Comparison of ENCODE assay signal across 24 mouse cellular contexts in the genomic region with DNA sequence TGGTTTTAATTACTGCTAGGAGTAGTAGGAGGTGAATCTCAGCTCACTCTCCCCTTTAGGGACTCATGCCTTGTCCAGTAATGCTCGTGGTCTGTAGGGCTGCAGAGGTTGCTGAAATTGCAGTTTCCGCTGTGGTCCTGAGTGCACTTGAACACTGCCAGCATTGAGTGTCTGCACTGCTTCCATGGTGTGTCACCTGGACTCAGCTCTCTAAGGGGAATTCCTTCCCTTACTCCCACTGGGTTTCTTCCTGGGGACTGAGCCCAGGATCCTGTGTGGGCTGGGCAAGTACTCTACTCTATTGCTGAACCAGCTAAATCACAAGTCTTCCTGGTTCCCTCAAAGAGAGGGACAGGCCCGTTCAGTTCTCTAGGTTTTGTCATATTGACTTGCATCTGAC.
A peak's percentile ranks its signal among the peaks of the same experiment; 100 is the strongest.
DNase-seq lines count a peak whose midpoint lies in the region; ATAC-seq lines count a peak whose summit lies in the region.
"Had no signal": no experiment of that assay in that cellular context is flagged by ENCODE, and none has a peak within 500 bp of the region (broad histone marks: within the 10 kb centered on the region; RNA-seq: fewer than 3 reads in every experiment).

No protein-coding gene starts in this region.

- H3K4me3 ChIP-seq in heart, embryonic 11.5 days (ENCODE audit: low read depth, low read length): no peak overlapping the region
- H3K4me3 ChIP-seq in kidney, embryonic 16.5 days (ENCODE audit: low read length): no peak overlapping the region
- no peak overlapping the region for H3K4me3 ChIP-seq in kidney, embryonic 15.5 days (replicated peaks)
- H3K4me3 ChIP-seq in neural tube, embryonic 13.5 days: no peak overlapping the region
- H3K4me3 ChIP-seq in neural tube, embryonic 15.5 days (replicated peaks): no peak overlapping the region
- H3K4me3 ChIP-seq: gastrocnemius, adult 2 months; layer of hippocampus, adult 2 months; limb, embryonic 10.5 days; megakaryocyte, embryonic 14.5 days; midbrain, embryonic 13.5 days had no signal

- ATAC-seq in heart, embryonic 11.5 days (replicated peaks; ENCODE audit: insufficient number of reproducible peaks, low FRiP score, low TSS enrichment): no peak
- ATAC-seq in kidney, embryonic 16.5 days (ENCODE audit: low FRiP score, low TSS enrichment): no peak
- no peak for ATAC-seq in kidney, embryonic 15.5 days (replicated peaks; ENCODE audit: low FRiP score)
- ATAC-seq in neural tube, embryonic 13.5 days (ENCODE audit: low read depth): no peak
- no peak for ATAC-seq in neural tube, embryonic 15.5 days (ENCODE audit: low FRiP score)
- ATAC-seq: activated CD4-positive, CD25-positive, alpha-beta regulatory T cell, adult 4 months; inflammation-experienced regulatory T-cells, adult 6 months; liver, postnatal 0 days had no signal

- no peaks in the 10 kb centered on the region for H3K9me3 ChIP-seq in heart, embryonic 11.5 days (replicated peaks; ENCODE audit: control insufficient read depth, low read length)
- no peaks in the 10 kb centered on the region for H3K9me3 ChIP-seq in kidney, embryonic 16.5 days (ENCODE audit: low read length)
- H3K9me3 ChIP-seq in kidney, embryonic 15.5 days (replicated peaks): no peaks in the 10 kb centered on the region
- no peaks in the 10 kb centered on the region for H3K9me3 ChIP-seq in neural tube, embryonic 13.5 days
- H3K9me3 ChIP-seq in neural tube, embryonic 15.5 days (replicated peaks): no peaks in the 10 kb centered on the region
- H3K9me3 ChIP-seq: limb, embryonic 10.5 days; megakaryocyte, embryonic 14.5 days; midbrain, embryonic 13.5 days had no signal

- no peaks in the 10 kb centered on the region for H3K27me3 ChIP-seq in heart, embryonic 11.5 days (ENCODE audit: control insufficient read depth, insufficient read depth, low read length)
- H3K27me3 ChIP-seq in kidney, embryonic 16.5 days (ENCODE audit: insufficient read depth, low read length): no peaks in the 10 kb centered on the region
- H3K27me3 ChIP-seq in kidney, embryonic 15.5 days: no peaks in the 10 kb centered on the region
- H3K27me3 ChIP-seq in neural tube, embryonic 13.5 days: no peaks in the 10 kb centered on the region
- H3K27me3 ChIP-seq in neural tube, embryonic 15.5 days (replicated peaks): no peaks in the 10 kb centered on the region
- H3K27me3 ChIP-seq: megakaryocyte, embryonic 14.5 days; midbrain, embryonic 13.5 days had no signal

- H3K36me3 ChIP-seq in heart, embryonic 11.5 days (ENCODE audit: control insufficient read depth, insufficient read depth, low read length): no peaks in the 10 kb centered on the region
- H3K36me3 ChIP-seq in kidney, embryonic 16.5 days (ENCODE audit: insufficient read depth, low read length): no peaks in the 10 kb centered on the region
- no peaks in the 10 kb centered on the region for H3K36me3 ChIP-seq in kidney, embryonic 15.5 days
- H3K36me3 ChIP-seq in neural tube, embryonic 13.5 days: no peaks in the 10 kb centered on the region
- no peaks in the 10 kb centered on the region for H3K36me3 ChIP-seq in neural tube, embryonic 15.5 days
- H3K36me3 ChIP-seq: midbrain, embryonic 13.5 days had no signal

- H3K9ac ChIP-seq in heart, embryonic 11.5 days (ENCODE audit: low read depth, low read length): no peak overlapping the region
- no peak overlapping the region for H3K9ac ChIP-seq in kidney, embryonic 16.5 days (replicated peaks; ENCODE audit: low read length)
- H3K9ac ChIP-seq in kidney, embryonic 15.5 days: no peak overlapping the region
- no peak overlapping the region for H3K9ac ChIP-seq in neural tube, embryonic 13.5 days
- H3K9ac ChIP-seq in neural tube, embryonic 15.5 days (replicated peaks): no peak overlapping the region
- H3K9ac ChIP-seq: hindbrain, embryonic 14.5 days; liver, postnatal 0 days; midbrain, embryonic 13.5 days had no signal

- H3K4me2 ChIP-seq in heart, embryonic 11.5 days: no peak overlapping the region
- H3K4me2 ChIP-seq in kidney, embryonic 16.5 days (replicated peaks; ENCODE audit: low read depth, low read length): no peak overlapping the region
- H3K4me2 ChIP-seq in kidney, embryonic 15.5 days: no peak overlapping the region
- no peak overlapping the region for H3K4me2 ChIP-seq in neural tube, embryonic 13.5 days
- H3K4me2 ChIP-seq in neural tube, embryonic 15.5 days: no peak overlapping the region
- H3K4me2 ChIP-seq: hindbrain, embryonic 14.5 days; midbrain, embryonic 13.5 days had no signal

- DNase-seq in heart, adult 8-10 months (ENCODE audit: low spot score): no peak
- no peak for DNase-seq in cerebellum, postnatal 4 days (ENCODE audit: low spot score in 2 of 2)
- DNase-seq: adrenal gland, adult 8-10 months; cerebellum, adult 11-12 months; cerebellum, postnatal 10 days; gastrocnemius, adult 2 months; kidney, adult 18-20 months; kidney, postnatal 25 days; liver; liver, postnatal 0 days; right cerebral cortex, postnatal 14 days; thymus, postnatal 14 days had no signal

- peaks cover 48% of the 10 kb centered on the region for H3K4me1 ChIP-seq in heart, embryonic 11.5 days (ENCODE audit: control insufficient read depth, insufficient read depth, low read length)
- peaks cover 28% of the 10 kb centered on the region for H3K4me1 ChIP-seq in kidney, embryonic 16.5 days (ENCODE audit: insufficient read depth, low read length)
- H3K4me1 ChIP-seq in kidney, embryonic 15.5 days: peaks cover 43% of the 10 kb centered on the region
- H3K4me1 ChIP-seq in neural tube, embryonic 13.5 days (replicated peaks): peaks cover 88% of the 10 kb centered on the region
- peaks cover 75% of the 10 kb centered on the region for H3K4me1 ChIP-seq in neural tube, embryonic 15.5 days

- 0 out of 2 replicates have a peak overlapping the region, but pooled peaks have one; percentile 15 for H3K27ac ChIP-seq in heart, embryonic 11.5 days (ENCODE audit: low read depth, low read length)
- H3K27ac ChIP-seq in kidney, embryonic 16.5 days (ENCODE audit: low read length): peak overlapping the region; percentile 10; the same call in 1 of the 2 replicates
- H3K27ac ChIP-seq in kidney, embryonic 15.5 days: no peak overlapping the region
- 0 out of 2 replicates have a peak overlapping the region, but pooled peaks have one; percentile 2 for H3K27ac ChIP-seq in neural tube, embryonic 13.5 days (replicated peaks)
- no peak overlapping the region for H3K27ac ChIP-seq in neural tube, embryonic 15.5 days (replicated peaks)
- H3K27ac ChIP-seq: gastrocnemius, adult 2 months; layer of hippocampus, adult 2 months; limb, embryonic 10.5 days had no signal

- 74% methylated on average over 3 of the region's 3 CpGs for WGBS in heart, embryonic 11.5 days (ENCODE audit: insufficient replicate concordance)
- WGBS in kidney, embryonic 16.5 days: 71% methylated on average over 3 of the region's 3 CpGs
- 74% methylated on average over 3 of the region's 3 CpGs for WGBS in kidney, embryonic 15.5 days
- WGBS in neural tube, embryonic 13.5 days: 75% methylated on average over 3 of the region's 3 CpGs
- 74% methylated on average over 3 of the region's 3 CpGs for WGBS in neural tube, embryonic 15.5 days

Comparison
In these comparisons a context has a peak if more than half of its experiments do, and no peak if none do; other contexts are left out.
1. H3K27ac ChIP-seq: peak in heart, embryonic 11.5 days (single experiment), kidney, embryonic 16.5 days (single experiment) and neural tube, embryonic 13.5 days (single experiment); none in kidney, embryonic 15.5 days (single experiment) and neural tube, embryonic 15.5 days (single experiment).